Mouse (Mus musculus) hindbrain, embryonic 16.5 days (tissue): ENCODE results near the gene Kcnj2. TPM values are rescaled to one million over a fixed set of nuclear protein-coding genes. Genes with fewer than 3 reads are reported as not detected.

Source experiments
- ATAC-seq: fragments of 200-750 bp; cut with Nextera tagmentation; 2 replicates; pipeline ENCODE4 v1.8.0; 2017; ENCODE audit warnings: moderate TSS enrichment, moderate library complexity
- H3K27ac ChIP-seq: fragments of 300-500 bp; sonication (generic); 2 replicates; pipeline ENCODE4 v1.5.1; 2014; ENCODE audit warnings: low read depth, mild to moderate bottlenecking, control low read depth, low read length, moderate library complexity
- H3K27me3 ChIP-seq: fragments of 300-500 bp; sonication (generic); replicated peaks from 2 replicates; pipeline ENCODE4 v1.6.1; 2014; ENCODE audit warnings: low read length; ENCODE audit not compliant: control insufficient read depth, insufficient read depth
- H3K36me3 ChIP-seq: fragments of 300-500 bp; sonication (generic); 2 replicates; pipeline ENCODE4 v1.6.1; 2014; ENCODE audit warnings: mild to moderate bottlenecking, low read length, moderate library complexity, mixed read lengths; ENCODE audit not compliant: control insufficient read depth, insufficient read depth
- H3K4me1 ChIP-seq: fragments of 300-500 bp; sonication (generic); 2 replicates; pipeline ENCODE4 v1.6.1; 2014; ENCODE audit warnings: low read depth, low read length; ENCODE audit not compliant: control insufficient read depth, insufficient read depth
- H3K4me2 ChIP-seq: fragments of 300-500 bp; sonication (generic); 2 replicates; pipeline ENCODE4 v1.6.1; 2014; ENCODE audit warnings: mild to moderate bottlenecking, low read length, control low read depth, moderate library complexity
- H3K4me3 ChIP-seq: fragments of 300-500 bp; sonication (generic); 2 replicates; pipeline ENCODE4 v1.5.1; 2014; ENCODE audit warnings: mild to moderate bottlenecking, low read length, control low read depth, moderate library complexity
- H3K9ac ChIP-seq: fragments of 300-500 bp; sonication (generic); 2 replicates; pipeline ENCODE4 v1.6.1; 2014; ENCODE audit warnings: low read depth, mild to moderate bottlenecking, control low read depth, low read length, moderate library complexity
- H3K9me3 ChIP-seq: fragments of 300-500 bp; sonication (generic); 2 replicates; pipeline ENCODE4 v1.6.1; 2014; ENCODE audit warnings: mild to moderate bottlenecking, low read length, moderate library complexity; ENCODE audit not compliant: control insufficient read depth
- WGBS: fragments of 180-500 bp; shearing (Covaris S2); extraction: QIAGEN DNeasy Blood & Tissue Kit; methylation state at CpG from one replicate; pipeline ENCODE4 v1.1.7; 2014; 5-methylcytosine and 5-hydroxymethylcytosine counted together
- polyA plus RNA-seq: library from polyadenylated mRNA; unstranded; fragments of >200 nt; fragmentation: Nextera tagmentation; extraction: Ambion mirVana; gene quantifications from 2 replicates; pipeline ENCODE4 v1.2.1, GENCODE M21; 2015

Gene Kcnj2
- polyA plus RNA-seq, 1 experiment from 2014 or later = 1.2 TPM

- WGBS = 78% methylated on average over 2 of the region's 2 CpGs
- no peak for ATAC-seq
These were observed 38.5 kb downstream of the Kcnj2 start for GRCm38 (mm10) chr11:111104422-111104821.

GRCm38 (mm10) chr11:111108130-111108529 is 42.2 kb downstream of the Kcnj2 start:
- Histone ChIP-seq H3K4me1 (no peaks in the 10 kb centered on the region), H3K9me3 (no peaks in the 10 kb centered on the region), H3K27ac (no peak overlapping the region), H3K4me2 (no peak overlapping the region), H3K9ac (no peak overlapping the region), H3K4me3 (no peak overlapping the region), H3K36me3 (no peaks in the 10 kb centered on the region), H3K27me3 (no peaks in the 10 kb centered on the region)
- 65% methylated on average over 9 of the region's 9 CpGs for WGBS
- ATAC-seq = no peak

More at GRCm38 (mm10) chr11:111104422-111104821, 38.5 kb downstream of the Kcnj2 start:
- Histone ChIP-seq H3K27me3 (no peaks in the 10 kb centered on the region), H3K9ac (no peak overlapping the region), H3K4me3 (no peak overlapping the region), H3K9me3 (no peaks in the 10 kb centered on the region), H3K4me1 (no peaks in the 10 kb centered on the region), H3K4me2 (no peak overlapping the region), H3K27ac (no peak overlapping the region), H3K36me3 (no peaks in the 10 kb centered on the region)

DNA sequence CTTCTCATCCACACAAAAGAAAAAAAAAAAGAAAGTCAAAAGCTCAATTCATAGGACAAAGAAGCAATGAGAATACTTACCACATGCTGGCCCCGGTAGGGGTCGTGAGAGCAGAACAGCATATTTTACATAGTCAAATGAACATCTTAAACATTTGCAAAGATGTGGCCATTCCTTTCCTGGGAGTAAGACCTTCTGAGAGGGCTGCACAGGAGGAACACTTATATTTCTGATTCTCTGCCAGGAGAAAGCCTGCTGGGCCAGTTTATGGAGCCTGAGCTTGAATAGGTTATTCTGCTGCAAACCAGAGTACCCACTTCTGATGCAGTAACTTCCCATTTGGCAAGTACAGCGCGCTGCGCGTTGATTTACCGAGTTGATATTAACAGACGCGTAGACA is 55.5 kb downstream of the Kcnj2 start:
- Histone ChIP-seq H3K9ac (no peak overlapping the region), H3K27ac (no peak overlapping the region), H3K9me3 (no peaks in the 10 kb centered on the region), H3K4me3 (no peak overlapping the region), H3K4me1 (peaks cover 5% of the 10 kb centered on the region; the same call in 1 of the 2 replicates), H3K27me3 (no peaks in the 10 kb centered on the region), H3K36me3 (no peaks in the 10 kb centered on the region), H3K4me2 (no peak overlapping the region)
- 40% methylated on average over 9 of the region's 9 CpGs for WGBS
- no peak for ATAC-seq

- Histone ChIP-seq H3K9me3 (no peaks in the 10 kb centered on the region), H3K4me3 (no peak overlapping the region), H3K27ac (no peak overlapping the region), H3K9ac (no peak overlapping the region), H3K4me2 (no peak overlapping the region), H3K4me1 (peaks cover 5% of the 10 kb centered on the region; the same call in 1 of the 2 replicates), H3K36me3 (no peaks in the 10 kb centered on the region), H3K27me3 (no peaks in the 10 kb centered on the region)
- ATAC-seq = no peak
- 53% methylated on average over 4 of the region's 4 CpGs for WGBS
These were observed 57.4 kb downstream of the Kcnj2 start for GRCm38 (mm10) chr11:111123324-111123723.

GRCm38 (mm10) chr11:111125963-111126362 is 60.0 kb downstream of the Kcnj2 start:
- WGBS = 95% methylated on average over 5 of the region's 5 CpGs
- peaks cover 5% of the 10 kb centered on the region; the same call in 1 of the 2 replicates for H3K4me1 ChIP-seq
- no peak for ATAC-seq
- H3K9me3 ChIP-seq = no peaks in the 10 kb centered on the region
- H3K4me3 ChIP-seq = no peak overlapping the region
- H3K4me2 ChIP-seq = no peak overlapping the region
- no peaks in the 10 kb centered on the region for H3K27me3 ChIP-seq
- H3K9ac ChIP-seq = no peak overlapping the region
- no peak overlapping the region for H3K27ac ChIP-seq
- no peaks in the 10 kb centered on the region for H3K36me3 ChIP-seq

Other genes with a start within 250 kb of the Kcnj2 start
- gene Kcnj16, start 98.1 kb upstream of the Kcnj2 start, polyA plus RNA-seq = 3.6 and 5.0 TPM in 2 replicates